Mouse (Mus musculus) heart, postnatal 36 days (tissue): Measurements from ENCODE around the gene Cckar. TPM values are rescaled to one million over a fixed set of nuclear protein-coding genes. Genes with fewer than 3 reads are reported as not detected.

Source experiments
- DNase-seq, 2 experiments: peaks; one replicate each; pipeline ENCODE4 v3.0.0; 2021 to 2022
- intact Hi-C: fragments of 180-260 bp; cut with DNase I; formaldehyde crosslinking; loops from one replicate; pipeline ENCODE4 v1.15.1; 2025
- total RNA-seq, 2 experiments: library from RNA; stranded (reverse); gene quantifications; 2 replicates each; pipeline ENCODE4 v1.2.3; 2021

Gene Cckar
- total RNA-seq: not detected

- intact Hi-C loops: no loop called here
- no peak for DNase-seq
Measured at GRCm38 (mm10) chr5:53707235-53708177, at the start of gene Cckar. Gene Cckar, minus strand, starts transcription at chr5:53707705.

GRCm38 (mm10) chr5:53744061-53744460 is 36.6 kb upstream of the Cckar start:
- intact Hi-C loops: no loop called here
- DNase-seq: no peak

DNA sequence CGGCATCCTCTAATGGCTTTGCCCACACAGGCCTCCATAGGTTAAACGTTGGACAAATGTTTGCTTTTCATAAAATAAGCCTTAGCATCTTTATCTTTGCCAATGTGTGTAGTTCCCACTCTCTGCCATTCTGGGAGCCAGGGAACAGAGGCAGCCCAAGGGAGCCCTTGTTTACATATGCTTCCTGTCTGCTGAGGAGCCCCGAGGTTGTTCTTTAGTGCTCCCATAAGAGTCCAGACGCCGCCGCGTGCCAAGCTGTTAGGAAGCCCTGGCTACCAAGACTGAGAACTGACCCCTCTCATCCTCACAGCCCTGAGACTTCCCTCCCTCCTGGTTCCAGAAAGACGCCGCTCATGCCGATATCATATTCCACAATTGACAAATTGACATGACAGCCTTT is 25.4 kb upstream of the Cckar start:
- no peak for DNase-seq
- intact Hi-C loops: no loop called here

- intact Hi-C loops: no loop called here
- no peak for DNase-seq
Measured at GRCm38 (mm10) chr5:53727606-53728005, 20.1 kb upstream of the Cckar start.

GRCm38 (mm10) chr5:53726011-53726410 is 18.5 kb upstream of the Cckar start:
- intact Hi-C loops: no loop called here
- no peak for DNase-seq

GRCm38 (mm10) chr5:53716462-53716861 is 9.0 kb upstream of the Cckar start:
- DNase-seq: no peak
- intact Hi-C loops: no loop called here

- intact Hi-C loops: no loop called here
- DNase-seq: no peak
Measured at GRCm38 (mm10) chr5:53711277-53711676, 3.8 kb upstream of the Cckar start.

DNA sequence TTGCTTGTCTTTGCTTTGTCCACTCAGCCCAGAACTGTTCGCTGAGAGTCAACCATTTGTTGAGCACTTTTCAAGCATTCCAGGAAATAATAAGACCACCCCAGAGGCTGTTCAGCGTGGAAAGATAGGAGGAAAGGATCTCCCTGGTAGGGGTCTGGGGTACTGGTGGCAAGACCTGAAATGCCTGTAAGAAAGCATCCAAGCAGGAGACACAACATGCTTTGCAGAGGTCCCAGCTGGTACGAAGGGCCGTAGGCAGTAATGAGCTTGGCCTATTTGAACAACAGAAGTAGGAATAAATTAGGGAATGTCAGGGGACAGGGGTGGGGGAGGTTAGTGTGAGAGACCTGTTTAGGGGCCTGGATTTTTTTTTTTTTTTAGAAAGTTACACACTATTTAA is 686 bp upstream of the Cckar start:
- intact Hi-C loops: no loop called here

DNA sequence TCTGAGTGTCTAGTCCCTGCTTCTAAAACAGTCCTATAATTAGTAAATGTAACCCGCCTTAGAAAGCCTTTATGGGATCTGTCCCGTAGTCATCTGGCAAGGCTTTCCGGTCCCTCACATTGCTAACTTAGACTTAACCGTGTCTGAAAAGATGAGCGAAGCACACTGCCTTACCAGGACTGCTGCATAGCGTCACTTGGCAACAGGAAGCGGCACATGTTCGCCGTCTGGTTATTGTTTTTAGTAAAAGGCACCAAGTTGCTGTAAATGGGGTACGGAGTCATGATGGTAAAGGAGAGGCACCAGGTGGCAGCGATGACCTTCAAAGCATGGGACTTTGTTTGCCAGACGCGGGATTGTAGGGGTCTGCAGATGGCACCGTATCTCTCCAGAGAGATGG is 4.8 kb downstream of the Cckar start:
- DNase-seq: no peak
- intact Hi-C loops: no loop called here

More for the DNA sequence above, 686 bp upstream of the Cckar start:
- DNase-seq: no peak

- DNase-seq: no peak
- intact Hi-C loops: no loop called here
Measured at GRCm38 (mm10) chr5:53697794-53698193, 9.7 kb downstream of the Cckar start.

DNA sequence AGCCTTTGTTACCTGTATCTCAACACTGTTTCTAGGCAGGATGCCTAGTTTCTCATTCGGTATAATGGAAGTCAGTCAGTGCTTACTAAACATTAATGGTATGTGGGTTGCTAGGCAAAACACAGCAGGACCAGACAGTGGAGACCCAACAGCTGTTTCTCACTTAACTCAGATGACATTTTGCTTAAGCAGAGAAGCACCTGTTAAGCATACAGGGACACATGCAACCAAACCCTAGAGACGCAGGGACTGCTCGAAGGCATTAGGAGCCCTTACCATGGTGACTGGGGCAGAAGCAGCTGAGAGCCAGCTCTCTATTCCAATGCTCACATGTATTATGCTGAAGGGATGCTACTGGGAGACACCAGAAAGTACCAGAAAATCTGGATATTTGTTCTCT is 10.8 kb downstream of the Cckar start:
- DNase-seq: no peak
- intact Hi-C loops: no loop called here

DNA sequence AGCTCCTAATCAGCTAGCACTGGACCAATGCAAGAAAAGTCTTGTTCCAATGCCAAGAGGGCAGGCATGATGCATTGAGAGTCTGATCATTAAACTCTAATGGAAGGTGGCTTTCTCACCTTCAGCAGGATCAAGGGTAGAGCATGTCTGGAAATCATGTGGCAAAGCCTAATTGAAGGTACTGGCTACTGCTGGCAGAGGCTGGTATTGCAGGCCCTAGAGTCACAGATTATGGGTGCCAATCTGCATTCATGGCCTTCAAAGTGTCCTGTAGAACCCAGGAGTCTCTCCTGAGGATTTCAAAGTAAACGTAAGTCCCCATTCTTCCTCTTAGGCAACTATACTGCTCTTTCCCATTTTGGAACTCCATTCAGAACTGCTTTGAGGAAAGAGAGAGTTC is 14.8 kb downstream of the Cckar start:
- intact Hi-C loops: no loop called here
- no peak for DNase-seq

GRCm38 (mm10) chr5:53692100-53692499 is 15.4 kb downstream of the Cckar start:
- no peak for DNase-seq
- intact Hi-C loops: no loop called here

DNA sequence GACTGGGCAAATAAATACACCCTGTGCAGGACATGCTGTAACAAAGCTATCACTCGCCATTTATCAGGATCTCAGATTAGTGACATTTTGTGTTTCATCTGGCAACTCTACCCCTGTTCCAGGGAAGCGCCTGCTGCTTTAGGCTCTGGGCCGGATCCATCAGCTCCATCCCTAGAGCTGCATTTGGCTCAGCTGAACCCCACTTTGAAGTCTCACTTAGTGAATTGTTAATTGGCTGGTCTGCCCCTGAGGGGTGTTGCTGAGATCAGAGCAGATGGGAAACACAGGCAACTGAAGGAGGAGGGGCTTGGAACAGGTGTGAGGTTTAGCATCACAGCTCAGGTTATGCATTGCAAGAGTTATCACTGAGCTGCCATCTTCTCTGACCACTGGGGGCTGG is 15.9 kb downstream of the Cckar start:
- intact Hi-C loops: no loop called here
- DNase-seq: no peak

DNA sequence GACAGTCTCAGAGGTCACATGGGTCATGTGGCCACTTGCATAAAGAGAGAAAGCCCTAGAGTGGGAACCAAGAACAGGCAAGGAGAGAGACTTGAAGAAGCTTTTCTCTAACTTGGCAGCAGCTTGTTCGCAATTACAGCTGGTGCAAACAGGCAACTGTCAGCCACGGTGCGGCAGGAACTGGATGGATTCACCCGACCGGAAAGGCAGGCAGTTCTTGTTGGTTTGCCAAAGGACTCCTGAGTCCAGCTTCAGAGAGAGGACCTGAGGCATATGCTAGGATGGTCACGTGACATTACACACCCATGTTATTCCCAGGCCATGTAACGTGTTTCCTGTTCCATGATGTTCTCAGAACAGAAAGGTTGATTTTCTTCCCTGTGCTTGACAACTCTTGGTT is 19.2 kb downstream of the Cckar start:
- intact Hi-C loops: no loop called here
- DNase-seq: no peak

GRCm38 (mm10) chr5:53686379-53686778 is 21.1 kb downstream of the Cckar start:
- intact Hi-C loops: no loop called here
- no peak for DNase-seq

DNA sequence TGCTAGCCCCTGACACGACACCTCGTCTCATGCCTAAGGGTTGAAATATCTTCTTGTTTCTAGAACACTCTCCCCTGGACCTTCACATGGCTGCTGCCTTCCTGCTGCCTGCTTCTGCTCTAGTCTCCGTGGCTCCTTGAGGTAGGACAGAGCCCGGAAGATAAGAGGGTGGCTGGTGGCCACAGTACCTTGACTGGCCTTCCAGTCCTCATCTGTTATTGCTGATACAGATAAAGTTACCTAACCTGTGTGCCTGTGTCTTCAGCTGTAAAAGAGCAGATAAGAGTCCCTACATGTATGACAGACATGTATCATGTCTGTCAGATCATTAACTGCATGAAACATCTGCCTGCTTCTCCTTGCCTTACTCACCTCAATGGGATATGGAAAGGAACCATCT is 21.9 kb downstream of the Cckar start:
- intact Hi-C loops: no loop called here
- DNase-seq: no peak

GRCm38 (mm10) chr5:53684417-53684816 is 23.1 kb downstream of the Cckar start:
- DNase-seq: no peak
- intact Hi-C loops: no loop called here

DNA sequence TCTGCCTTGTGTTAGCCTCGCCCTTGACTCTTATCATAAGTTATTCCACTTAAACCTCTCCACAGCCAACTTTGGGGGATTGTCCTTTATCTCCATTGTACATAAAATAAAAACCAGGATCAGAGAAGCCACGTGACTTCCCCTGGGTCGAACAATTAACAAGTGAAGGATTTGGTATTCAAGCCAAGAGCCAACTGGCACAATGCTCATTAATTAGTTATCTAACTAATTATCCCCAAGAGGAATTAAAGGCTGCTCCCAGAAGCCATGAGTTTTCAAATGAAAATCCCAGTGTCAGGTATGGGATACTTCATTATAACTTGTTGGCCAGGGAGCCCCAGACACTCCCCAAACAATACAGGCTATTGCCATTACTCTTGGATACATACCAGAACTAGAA is 23.6 kb downstream of the Cckar start:
- intact Hi-C loops: no loop called here
- DNase-seq: no peak

DNA sequence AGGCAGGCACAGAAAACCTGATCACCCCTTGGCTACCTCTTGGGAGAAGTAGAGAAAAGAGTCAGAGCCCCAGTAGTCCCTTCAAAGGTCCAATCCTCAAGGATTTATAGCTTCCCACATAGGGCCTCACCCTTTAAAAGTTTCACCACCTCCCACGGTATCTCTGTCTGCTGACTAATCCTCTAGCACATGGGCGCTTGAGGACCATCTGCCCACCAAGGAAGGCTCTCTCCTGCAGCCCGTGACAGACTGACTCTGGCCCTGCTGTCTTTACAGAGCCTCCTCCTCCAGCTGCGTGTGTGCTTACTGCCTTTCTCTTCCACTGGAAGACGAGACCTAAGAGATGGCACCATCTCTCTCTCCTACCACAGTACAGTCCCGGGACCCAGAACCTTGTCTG is 27.9 kb downstream of the Cckar start:
- DNase-seq: no peak
- intact Hi-C loops: loop anchor here (5.0 kb wide), 1 partner anchor 433 kb away; no protein-coding TSS in a partner anchor

DNA sequence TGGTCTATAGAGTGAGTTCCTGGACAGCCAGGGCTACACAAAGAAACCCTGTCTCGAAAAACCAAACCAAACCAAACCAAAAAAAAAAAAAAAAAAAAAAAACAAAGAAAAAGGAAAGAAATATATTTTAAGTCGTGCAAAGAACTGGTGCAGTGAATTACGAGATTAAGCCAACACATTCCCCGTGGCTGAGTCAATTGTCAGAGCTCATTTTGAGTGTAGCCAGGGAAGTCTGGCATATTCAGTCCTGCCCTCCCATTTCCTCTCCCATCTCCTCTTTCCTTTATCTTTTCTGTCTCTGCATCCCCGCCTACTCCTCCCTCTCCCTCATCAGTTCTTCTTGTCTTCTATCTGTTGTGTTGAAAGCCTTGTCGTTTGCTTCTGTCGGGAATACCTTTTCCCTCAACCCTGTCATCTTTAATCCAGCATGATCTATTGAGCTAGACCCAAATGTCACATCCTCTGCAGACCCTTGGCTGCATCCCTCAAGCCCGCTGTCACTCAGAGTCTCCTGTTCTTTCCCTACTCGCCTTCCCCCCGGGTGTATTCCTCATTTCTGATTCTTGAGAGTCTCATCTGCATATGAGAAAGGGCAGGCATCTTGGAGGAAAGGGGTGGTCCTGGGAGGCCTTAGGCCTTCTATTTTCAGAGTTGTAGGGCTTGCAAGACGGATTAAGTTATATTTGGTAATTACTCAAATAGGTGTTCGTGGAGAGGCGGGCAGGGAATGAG is 29.3 kb downstream of the Cckar start:
- intact Hi-C loops: loop anchor here (5.0 kb wide), 1 partner anchor 434 kb away; no protein-coding TSS in a partner anchor
- DNase-seq: no peak

DNA sequence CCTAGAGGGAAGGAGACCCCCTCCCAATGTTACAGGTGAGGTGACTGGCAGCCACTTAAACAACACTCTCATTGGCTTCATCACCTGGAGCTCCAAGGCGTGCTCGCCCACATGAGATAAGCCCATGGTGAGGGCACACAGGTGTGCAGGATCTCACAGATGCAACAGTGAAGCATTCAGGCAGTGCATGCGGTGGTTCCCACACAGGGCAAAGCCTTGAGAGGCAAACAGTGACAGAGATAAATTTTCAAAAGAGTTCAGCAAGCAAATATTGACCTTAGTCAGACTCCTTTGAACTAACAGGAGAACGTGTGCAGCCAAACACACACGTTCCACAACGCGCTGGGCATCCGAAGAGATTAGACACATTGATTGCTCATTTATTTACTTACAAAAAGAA is 30.8 kb downstream of the Cckar start:
- intact Hi-C loops: loop anchor here (5.0 kb wide), 1 partner anchor 436 kb away; no protein-coding TSS in a partner anchor
- no peak for DNase-seq
